8 mouse cellular contexts compared by ENCODE assay signal in the genomic region with DNA sequence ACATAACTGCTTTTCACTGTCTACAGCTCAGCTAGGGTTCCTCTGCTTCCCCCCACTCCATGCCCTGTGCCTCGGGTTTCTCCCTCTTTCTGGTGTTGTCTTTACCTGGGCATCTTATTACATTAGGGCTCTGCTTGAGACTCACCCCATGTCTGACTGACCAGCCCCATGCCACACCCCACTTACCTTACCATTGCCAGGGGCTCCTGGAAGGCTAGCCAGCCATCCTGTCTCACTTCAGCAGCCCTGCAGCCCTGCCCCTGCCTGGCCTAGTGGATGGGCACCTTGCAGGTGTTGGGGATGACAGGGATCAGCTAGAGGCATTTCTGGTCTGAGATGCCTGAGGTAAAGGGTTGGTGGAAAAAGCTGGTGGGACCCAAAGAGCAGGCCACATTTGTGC. TPM values are rescaled to one million over a fixed set of nuclear protein-coding genes. Genes with fewer than 3 reads are reported as not detected.
A peak's percentile ranks its signal among the peaks of the same experiment; 100 is the strongest.
DNase-seq lines count a peak whose midpoint lies in the region; ATAC-seq and TF ChIP-seq lines count a peak whose summit lies in the region.

No protein-coding gene starts in this region.

- H3K4me3 ChIP-seq in gastrocnemius, adult 2 months, result peak overlapping the region; percentile 77
- peak overlapping the region; percentile 64 for H3K4me3 ChIP-seq in forebrain, embryonic 13.5 days
- peak overlapping the region; percentile 57 for H3K4me3 ChIP-seq in liver, embryonic 12.5 days

- ATAC-seq in forebrain, embryonic 13.5 days, result peak; percentile 14; the same call in 1 of the 2 replicates
- no peak for ATAC-seq in liver, embryonic 12.5 days

- TF ChIP-seq CTCF in gastrocnemius, adult 2 months (IDR thresholded peaks at IDR 0.05), result no peak

- H3K27me3 ChIP-seq in forebrain, embryonic 13.5 days, result no peaks in the 10 kb centered on the region
- H3K27me3 ChIP-seq in liver, embryonic 12.5 days (replicated peaks), result no peaks in the 10 kb centered on the region

- H3K27ac ChIP-seq in gastrocnemius, adult 2 months, result no peak overlapping the region
- H3K27ac ChIP-seq in forebrain, embryonic 13.5 days, result no peak overlapping the region
- no peak overlapping the region for H3K27ac ChIP-seq in liver, embryonic 12.5 days

- no peak for DNase-seq in gastrocnemius, adult 2 months
- DNase-seq in gastrocnemius, adult 18-20 months (ENCODE audit: low spot score), result no peak
- peak; percentile 28 for DNase-seq in 3134 (ENCODE audit: extremely low read depth, insufficient read length, low spot score)
- no peak for DNase-seq in spleen, adult 18-20 months
- DNase-seq in right cerebral cortex, postnatal 36 days (ENCODE audit: low spot score in 2 of 2), result no peak
- no peak for DNase-seq in T-cell, adult 2 months (ENCODE audit: low spot score)

- 10% methylated on average over 1 of the region's 1 CpGs for WGBS in forebrain, embryonic 13.5 days
- WGBS in liver, embryonic 12.5 days (ENCODE audit: insufficient replicate concordance), result 38% methylated on average over 1 of the region's 1 CpGs

- H3K4me1 ChIP-seq in forebrain, embryonic 13.5 days, result peaks cover 13% of the 10 kb centered on the region
- peaks cover 34% of the 10 kb centered on the region for H3K4me1 ChIP-seq in liver, embryonic 12.5 days

- H3K4me2 ChIP-seq in forebrain, embryonic 13.5 days, result peak overlapping the region; percentile 84
- H3K4me2 ChIP-seq in liver, embryonic 12.5 days, result peak overlapping the region; percentile 94

- peak overlapping the region; percentile 77; the same call in 1 of the 2 replicates for H3K9ac ChIP-seq in forebrain, embryonic 13.5 days
- H3K9ac ChIP-seq in liver, embryonic 12.5 days, result peak overlapping the region; percentile 75

- intact Hi-C loops in gastrocnemius, adult 2 months (cut with DNase I), result loop anchor here (5.0 kb wide), 1 partner anchor 75 kb away; no protein-coding TSS in a partner anchor

- H3K36me3 ChIP-seq in forebrain, embryonic 13.5 days (ENCODE audit: poor library complexity, severe bottlenecking), result peaks cover 60% of the 10 kb centered on the region
- peaks cover 56% of the 10 kb centered on the region for H3K36me3 ChIP-seq in liver, embryonic 12.5 days

- no peaks in the 10 kb centered on the region for H3K9me3 ChIP-seq in forebrain, embryonic 13.5 days (replicated peaks)
- no peaks in the 10 kb centered on the region for H3K9me3 ChIP-seq in liver, embryonic 12.5 days (replicated peaks)

RNA-seq across cellular contexts. Expression of a gene that starts 0.9 kb away (rescaled TPM):
- under 1 TPM; 0.61 to 0.78 TPM for total RNA-seq in gastrocnemius, adult 2 months (2021)
- total RNA-seq in gastrocnemius, adult 18-20 months (2021), result under 1 TPM; 0.33 to 0.48 TPM
- polyA plus RNA-seq in forebrain, embryonic 13.5 days (2015; fragmentation: Nextera tagmentation; extraction: Ambion mirVana), result 4.1 and 4.4 TPM in 2 replicates
- 3.0 and 3.2 TPM in 2 replicates for polyA plus RNA-seq in liver, embryonic 12.5 days (2016; fragmentation: Nextera tagmentation; extraction: Ambion mirVana)

RNA-seq across cellular contexts. Expression of a gene that starts 28.0 kb away (rescaled TPM):
- 10 to 100 TPM; 10.8 to 11.2 TPM for total RNA-seq in gastrocnemius, adult 2 months (2021)
- 10 to 100 TPM; 10.4 to 14.3 TPM for total RNA-seq in gastrocnemius, adult 18-20 months (2021)
- 32.7 and 34.3 TPM in 2 replicates for polyA plus RNA-seq in forebrain, embryonic 13.5 days (2015; fragmentation: Nextera tagmentation; extraction: Ambion mirVana)
- polyA plus RNA-seq in liver, embryonic 12.5 days (2016; fragmentation: Nextera tagmentation; extraction: Ambion mirVana), result 31.3 and 31.8 TPM in 2 replicates
